Mouse (Mus musculus) c-Kit-positive CD71-negative TER-119-negative erythroid progenitor cells, embryonic 14.5 days (primary cell): Measurements from ENCODE around the gene Col7a1.

Experiments used
- DNase-seq: peaks from one replicate; pipeline ENCODE4 v3.0.0-alpha.2; 2013; ENCODE audit warnings: low read depth

Col7a1 gene

GRCm38 (mm10) chr9:108953081-108953636 lies at the start of gene Col7a1:
Gene Col7a1, plus strand, starts transcription at chr9:108953586.
- no peak for DNase-seq

GRCm38 (mm10) chr9:108912308-108912707 lies 41.1 kb upstream of the Col7a1 start:
- no peak for DNase-seq

- no peak for DNase-seq
Observed at GRCm38 (mm10) chr9:108913161-108913560, 40.2 kb upstream of the Col7a1 start.

GRCm38 (mm10) chr9:108913621-108914020 lies 39.8 kb upstream of the Col7a1 start:
- no peak for DNase-seq

GRCm38 (mm10) chr9:108914491-108914890 lies 38.9 kb upstream of the Col7a1 start, which contains the start of gene Tmem89:
Gene Tmem89, plus strand, starts transcription at chr9:108914619.
- DNase-seq: no peak

- no peak for DNase-seq
Observed at GRCm38 (mm10) chr9:108925897-108926296, 27.5 kb upstream of the Col7a1 start.

GRCm38 (mm10) chr9:108928424-108928823 lies 25.0 kb upstream of the Col7a1 start:
- no peak for DNase-seq

GRCm38 (mm10) chr9:108935991-108936390 lies 17.4 kb upstream of the Col7a1 start:
- DNase-seq: no peak

GRCm38 (mm10) chr9:108936418-108937364 lies 16.7 kb upstream of the Col7a1 start, which contains the start of gene Uqcrc1:
Gene Uqcrc1, plus strand, starts transcription at chr9:108936633.
- peak; percentile 99 for DNase-seq

- no peak for DNase-seq
Observed at GRCm38 (mm10) chr9:108945111-108945510, 8.3 kb upstream of the Col7a1 start.

- DNase-seq: no peak
Observed at GRCm38 (mm10) chr9:108945608-108946007, 7.8 kb upstream of the Col7a1 start.

- no peak for DNase-seq
Observed at GRCm38 (mm10) chr9:108949231-108949966, 4.0 kb upstream of the Col7a1 start.

GRCm38 (mm10) chr9:108949967-108950728 lies 3.2 kb upstream of the Col7a1 start:
- DNase-seq: no peak

- no peak for DNase-seq
Observed at GRCm38 (mm10) chr9:108955241-108955640, 1.9 kb downstream of the Col7a1 start.

- DNase-seq: no peak
Observed at GRCm38 (mm10) chr9:108955846-108956245, 2.5 kb downstream of the Col7a1 start.

- DNase-seq: no peak
Observed at GRCm38 (mm10) chr9:108963577-108963976, 10.2 kb downstream of the Col7a1 start.

GRCm38 (mm10) chr9:108964338-108964737 lies 11.0 kb downstream of the Col7a1 start:
- DNase-seq: no peak

GRCm38 (mm10) chr9:108970623-108971022 lies 17.2 kb downstream of the Col7a1 start:
- DNase-seq: no peak

GRCm38 (mm10) chr9:108976483-108976882 lies 23.1 kb downstream of the Col7a1 start:
- DNase-seq: no peak

GRCm38 (mm10) chr9:108977966-108978365 lies 24.6 kb downstream of the Col7a1 start:
- no peak for DNase-seq

- no peak for DNase-seq
Observed at GRCm38 (mm10) chr9:108982498-108982897, 29.1 kb downstream of the Col7a1 start.

GRCm38 (mm10) chr9:108983209-108983608 lies 29.8 kb downstream of the Col7a1 start:
- DNase-seq: no peak
